Mouse (Mus musculus) T-cell, adult 2 months (primary cell): ENCODE results near the gene Stx18.
A peak's percentile ranks its signal among the peaks of the same experiment; 100 is the strongest.

ENCODE experiments used
- DNase-seq: peaks from one replicate; pipeline ENCODE4 v3.0.0; 2022; ENCODE audit warnings: low spot score

The Stx18 gene

GRCm38 (mm10) chr5:38038710-38039592, at the start of gene Stx18:
Gene Stx18, plus strand, starts transcription at chr5:38038742.
- DNase-seq = peak; percentile 74

- no peak for DNase-seq
Measured at GRCm38 (mm10) chr5:37992346-37992745, 46.2 kb upstream of the Stx18 start.

- DNase-seq = no peak
Measured at GRCm38 (mm10) chr5:37998805-37999204, 39.7 kb upstream of the Stx18 start.

- DNase-seq = no peak
Measured at GRCm38 (mm10) chr5:38002573-38002972, 36.0 kb upstream of the Stx18 start.

- no peak for DNase-seq
Measured at GRCm38 (mm10) chr5:38004746-38005145, 33.8 kb upstream of the Stx18 start.

GRCm38 (mm10) chr5:38006415-38007347, 31.9 kb upstream of the Stx18 start:
- DNase-seq = no peak

- no peak for DNase-seq
Measured at GRCm38 (mm10) chr5:38009071-38009470, 29.5 kb upstream of the Stx18 start.

- DNase-seq = no peak
Measured at GRCm38 (mm10) chr5:38014916-38015315, 23.6 kb upstream of the Stx18 start.

- DNase-seq = no peak
Measured at GRCm38 (mm10) chr5:38016945-38017344, 21.6 kb upstream of the Stx18 start.

- no peak for DNase-seq
Measured at GRCm38 (mm10) chr5:38027656-38028055, 10.9 kb upstream of the Stx18 start.

GRCm38 (mm10) chr5:38038274-38038673, 268 bp upstream of the Stx18 start:
- no peak for DNase-seq

- DNase-seq = no peak
Measured at GRCm38 (mm10) chr5:38039796-38040195, 1.3 kb downstream of the Stx18 start.

GRCm38 (mm10) chr5:38044923-38045322, 6.4 kb downstream of the Stx18 start:
- DNase-seq = no peak

- DNase-seq = no peak
Measured at GRCm38 (mm10) chr5:38048177-38048576, 9.6 kb downstream of the Stx18 start.

- no peak for DNase-seq
Measured at GRCm38 (mm10) chr5:38061051-38061450, 22.5 kb downstream of the Stx18 start.

GRCm38 (mm10) chr5:38062709-38063108, 24.2 kb downstream of the Stx18 start:
- DNase-seq = no peak

GRCm38 (mm10) chr5:38063339-38063738, 24.8 kb downstream of the Stx18 start:
- DNase-seq = no peak

- no peak for DNase-seq
Measured at GRCm38 (mm10) chr5:38064043-38064575, 25.6 kb downstream of the Stx18 start.

- no peak for DNase-seq
Measured at GRCm38 (mm10) chr5:38064701-38065100, 26.2 kb downstream of the Stx18 start.

- no peak for DNase-seq
Measured at GRCm38 (mm10) chr5:38065454-38065853, 26.9 kb downstream of the Stx18 start.

- DNase-seq = no peak
Measured at GRCm38 (mm10) chr5:38066606-38067005, 28.1 kb downstream of the Stx18 start.

- DNase-seq = no peak
Measured at GRCm38 (mm10) chr5:38076326-38076725, 37.8 kb downstream of the Stx18 start.
